Mouse (Mus musculus) myocyte (in vitro differentiated cells): ENCODE measurements around the gene Nhlrc3. TPM values are rescaled to one million over a fixed set of nuclear protein-coding genes. Genes with fewer than 3 reads are reported as not detected.

Source experiments
- H3K27me3 ChIP-seq: one replicate; pipeline ENCODE4 v1.6.1; 2011; ENCODE audit not compliant: control insufficient read depth, insufficient read depth, insufficient read length
- H3K36me3 ChIP-seq: one replicate; pipeline ENCODE4 v1.6.1; 2011; ENCODE audit not compliant: control insufficient read depth, insufficient read depth
- H3K4me2 ChIP-seq: one replicate; pipeline ENCODE4 v1.6.1; 2011; ENCODE audit warnings: low read depth, control low read depth
- H3K4me3 ChIP-seq: one replicate; pipeline ENCODE4 v1.5.1; 2011; ENCODE audit warnings: mild to moderate bottlenecking, control low read depth, moderate library complexity
- H3K79me2 ChIP-seq: one replicate; pipeline ENCODE4 v1.6.1; 2011; ENCODE audit not compliant: control insufficient read depth, insufficient read depth
- H3ac ChIP-seq: one replicate; pipeline ENCODE4 v1.6.1; 2011; ENCODE audit not compliant: control insufficient read depth, insufficient read length
- CEBPB ChIP-seq: IDR thresholded peaks from 2 replicates; pipeline ENCODE4 v1.6.1; 2011; ENCODE audit warnings: mild to moderate bottlenecking, moderate library complexity; ENCODE audit not compliant: poor library complexity, insufficient read depth, severe bottlenecking
- E2F4 ChIP-seq: IDR thresholded peaks from one replicate; pipeline ENCODE4 v1.6.1; 2011; ENCODE audit warnings: mild to moderate bottlenecking, control low read depth, moderate library complexity; ENCODE audit not compliant: insufficient read depth
- MAX ChIP-seq: IDR thresholded peaks from one replicate; pipeline ENCODE4 v1.6.1; 2011; ENCODE audit warnings: low read depth, mild to moderate bottlenecking, control low read depth
- MYOD1 ChIP-seq, 3 experiments: IDR thresholded peaks; one replicate each; pipeline ENCODE4 v1.6.1; 2011; ENCODE audit warnings: control low read depth in 2 of 3, low read depth in 2 of 3, mild to moderate bottlenecking in 2 of 3, moderate library complexity in 1 of 3; ENCODE audit not compliant: insufficient read length in 2 of 3, control insufficient read depth in 1 of 3
- MYOG ChIP-seq, 3 experiments: IDR thresholded peaks; one replicate each; pipeline ENCODE4 v1.6.1; 2011; ENCODE audit warnings: control low read depth in 2 of 3, low read depth in 2 of 3, mild to moderate bottlenecking in 2 of 3; ENCODE audit not compliant: insufficient read length in 2 of 3, control insufficient read depth in 1 of 3, insufficient read depth in 1 of 3
- POLR2A ChIP-seq: IDR thresholded peaks from one replicate; pipeline ENCODE4 v1.6.1; 2011; ENCODE audit warnings: low read depth, mild to moderate bottlenecking, control low read depth, moderate library complexity; ENCODE audit not compliant: insufficient read length
- POLR2AphosphoS2 ChIP-seq: IDR thresholded peaks from one replicate; pipeline ENCODE4 v1.6.1; 2011; ENCODE audit warnings: low read depth, control low read depth; ENCODE audit not compliant: insufficient read length
- REST ChIP-seq: IDR thresholded peaks from one replicate; pipeline ENCODE4 v1.6.1; 2011; ENCODE audit warnings: mild to moderate bottlenecking, control low read depth, moderate library complexity; ENCODE audit not compliant: insufficient read depth, insufficient read length
- SRF ChIP-seq: IDR thresholded peaks from one replicate; pipeline ENCODE4 v1.6.1; 2011; ENCODE audit warnings: low read depth; ENCODE audit not compliant: control insufficient read depth, insufficient read length
- TCF12 ChIP-seq: IDR thresholded peaks from one replicate; pipeline ENCODE4 v1.6.1; 2011; ENCODE audit warnings: mild to moderate bottlenecking, control low read depth; ENCODE audit not compliant: poor library complexity, insufficient read depth, severe bottlenecking
- TCF3 ChIP-seq: IDR thresholded peaks from one replicate; pipeline ENCODE4 v1.6.1; 2011; ENCODE audit warnings: low read depth, control low read depth; ENCODE audit not compliant: insufficient read length
- USF1 ChIP-seq: IDR thresholded peaks from one replicate; pipeline ENCODE4 v1.6.1; 2011; ENCODE audit warnings: low read depth, mild to moderate bottlenecking, control low read depth, moderate library complexity
- polyA plus RNA-seq: library from polyadenylated mRNA; unstranded; fragments of >200 nt; fragmentation: generic; extraction: Trizol; gene quantifications from one replicate; pipeline ENCODE4 v1.2.1, GENCODE M21; 2012; ENCODE audit warnings: missing spikeins

Gene Nhlrc3
- polyA plus RNA-seq, 1 experiment, result 3.7 TPM

DNA sequence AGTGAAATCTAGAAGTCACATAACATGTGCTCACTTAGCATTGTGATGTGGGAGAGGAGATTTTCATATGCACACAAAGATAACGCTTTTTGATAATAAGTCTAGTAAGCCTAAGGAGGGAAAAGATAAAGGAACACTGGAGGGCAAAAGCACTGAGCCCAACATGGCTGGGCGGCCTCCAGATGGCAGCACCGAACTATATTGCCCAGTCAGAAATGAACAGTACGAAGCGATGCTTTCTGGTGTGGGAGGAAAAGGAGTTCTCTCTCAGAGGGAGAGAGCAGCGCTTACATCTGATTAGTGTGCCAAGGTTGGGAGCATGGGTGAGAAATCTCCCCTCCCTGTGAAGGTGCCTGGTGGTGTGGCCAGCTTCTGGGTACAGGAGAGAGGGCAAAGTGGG lies 12.8 kb upstream of the Nhlrc3 start:
- Histone ChIP-seq H3ac (no peak overlapping the region), H3K36me3 (peaks cover 30% of the 10 kb centered on the region), H3K4me2 (no peak overlapping the region), H3K4me3 (no peak overlapping the region), H3K27me3 (no peaks in the 10 kb centered on the region), H3K79me2 (no peaks in the 10 kb centered on the region)
- TF ChIP-seq E2F4 (no peak), SRF (no peak), MAX (no peak), POLR2AphosphoS2 (no peak), TCF3 (no peak), TCF12 (no peak), MYOG (IDR thresholded peaks at IDR 0.05; ENCODE audit: control insufficient read depth in 1 of 3, insufficient read depth in 1 of 3, insufficient read length in 2 of 3, low read depth in 2 of 3) (no peak), POLR2A (no peak), REST (no peak), MYOD1 (IDR thresholded peaks at IDR 0.05; ENCODE audit: control insufficient read depth in 1 of 3, insufficient read length in 2 of 3, low read depth in 2 of 3) (no peak), CEBPB (no peak), USF1 (no peak)

DNA sequence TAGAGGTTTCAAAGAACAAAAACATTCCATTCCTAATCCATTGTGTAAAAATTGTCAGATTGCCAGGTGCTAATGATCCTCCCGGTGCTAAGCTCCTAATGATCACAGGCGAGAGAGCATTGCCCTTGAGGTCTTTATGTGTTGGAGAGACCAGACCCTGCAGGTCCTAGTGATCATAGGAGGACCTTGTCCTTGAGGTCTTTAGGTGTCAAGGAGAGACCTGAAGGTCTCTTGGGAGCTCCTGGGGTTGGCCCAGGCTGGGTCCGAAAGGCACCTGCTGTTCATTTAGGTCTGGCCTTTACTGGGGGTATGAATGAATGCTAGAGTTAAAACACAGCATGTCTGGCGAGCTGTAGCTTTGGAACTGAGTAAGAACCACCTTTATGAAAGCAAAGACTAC lies 11.0 kb upstream of the Nhlrc3 start:
- TF ChIP-seq SRF (no peak), MAX (no peak), REST (no peak), TCF3 (no peak), USF1 (no peak), MYOD1 (IDR thresholded peaks at IDR 0.05; ENCODE audit: control insufficient read depth in 1 of 3, insufficient read length in 2 of 3, low read depth in 2 of 3) (no peak), POLR2A (no peak), TCF12 (no peak), CEBPB (no peak), MYOG (IDR thresholded peaks at IDR 0.05; ENCODE audit: control insufficient read depth in 1 of 3, insufficient read depth in 1 of 3, insufficient read length in 2 of 3, low read depth in 2 of 3) (no peak), POLR2AphosphoS2 (no peak), E2F4 (no peak)
- Histone ChIP-seq H3K27me3 (no peaks in the 10 kb centered on the region), H3K36me3 (peaks cover 30% of the 10 kb centered on the region), H3ac (no peak overlapping the region), H3K79me2 (peaks cover 8% of the 10 kb centered on the region), H3K4me2 (no peak overlapping the region), H3K4me3 (no peak overlapping the region)

DNA sequence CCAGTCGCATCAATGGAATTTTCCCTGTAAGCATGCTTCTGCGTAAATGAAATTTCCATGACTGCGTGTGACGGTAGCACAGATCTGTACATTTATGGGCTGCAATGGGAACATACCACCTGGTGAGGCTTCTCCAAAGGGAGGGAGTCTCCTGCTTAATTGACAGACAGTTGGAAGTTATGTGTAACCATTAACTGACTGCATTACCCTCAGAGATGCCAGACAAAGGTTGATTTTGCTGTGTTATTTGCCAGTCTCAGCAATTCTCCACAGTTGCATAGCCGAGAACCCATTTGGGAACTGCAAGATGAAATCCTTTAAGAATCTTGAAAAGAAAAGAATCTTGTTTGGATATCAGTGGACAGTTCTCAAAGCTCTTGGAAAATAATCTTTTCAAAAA lies 8.9 kb upstream of the Nhlrc3 start:
- no peaks in the 10 kb centered on the region for H3K27me3 ChIP-seq
- no peak overlapping the region for H3K4me2 ChIP-seq
- H3ac ChIP-seq, result no peak overlapping the region
- H3K36me3 ChIP-seq, result peaks cover 30% of the 10 kb centered on the region
- peaks cover 29% of the 10 kb centered on the region for H3K79me2 ChIP-seq
- H3K4me3 ChIP-seq, result no peak overlapping the region
- TF ChIP-seq E2F4 (no peak), MAX (no peak), MYOD1 (IDR thresholded peaks at IDR 0.05; ENCODE audit: control insufficient read depth in 1 of 3, insufficient read length in 2 of 3, low read depth in 2 of 3) (no peak), TCF12 (no peak), POLR2A (no peak)

DNA sequence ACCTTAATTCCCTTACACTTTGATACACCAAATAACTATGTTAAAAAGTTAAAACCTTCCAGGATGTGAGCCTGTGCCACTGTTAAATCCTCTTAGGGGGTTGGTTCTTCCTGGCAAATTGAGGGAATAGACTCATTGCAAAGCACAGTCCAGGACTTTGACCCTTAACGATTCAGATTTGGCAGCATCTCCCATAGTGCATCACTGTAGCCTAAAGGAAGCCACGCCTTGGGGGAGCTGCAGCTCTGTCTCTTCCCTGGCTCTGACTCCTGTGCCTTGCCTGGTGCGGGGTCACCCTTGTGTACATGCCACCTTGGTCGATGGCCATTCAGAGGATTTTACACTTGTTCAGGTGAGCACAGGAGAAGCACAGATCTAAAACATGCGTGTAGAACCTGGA lies 6.5 kb upstream of the Nhlrc3 start:
- Histone ChIP-seq H3K4me2 (no peak overlapping the region), H3K4me3 (no peak overlapping the region), H3K79me2 (peaks cover 54% of the 10 kb centered on the region), H3ac (no peak overlapping the region), H3K36me3 (peaks cover 16% of the 10 kb centered on the region), H3K27me3 (no peaks in the 10 kb centered on the region)
- TF ChIP-seq TCF12 (no peak), TCF3 (no peak), MAX (no peak), MYOD1 (IDR thresholded peaks at IDR 0.05; ENCODE audit: control insufficient read depth in 1 of 3, insufficient read length in 2 of 3, low read depth in 2 of 3) (no peak), POLR2A (no peak), REST (no peak), E2F4 (no peak), SRF (no peak), POLR2AphosphoS2 (no peak), MYOG (IDR thresholded peaks at IDR 0.05; ENCODE audit: control insufficient read depth in 1 of 3, insufficient read depth in 1 of 3, insufficient read length in 2 of 3, low read depth in 2 of 3) (no peak), USF1 (no peak), CEBPB (no peak)

DNA sequence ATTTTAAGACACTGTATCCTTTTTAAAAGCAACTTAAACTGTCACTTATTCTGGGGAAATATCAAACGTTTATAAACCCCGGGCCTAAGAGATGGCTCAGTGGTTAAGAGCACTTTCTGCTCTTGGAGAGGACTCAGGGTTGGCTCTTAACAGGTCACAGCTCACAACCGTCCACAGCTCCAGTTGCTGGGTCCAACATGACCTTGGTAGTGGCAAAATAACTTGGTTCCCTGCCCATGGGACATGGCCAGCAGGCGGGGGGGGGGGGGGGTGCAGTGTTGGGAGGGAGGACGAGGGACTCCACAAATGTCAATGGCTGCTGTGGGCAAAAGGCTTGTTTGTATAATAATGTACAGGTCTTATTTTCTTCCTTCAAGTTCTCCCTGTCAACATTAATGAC lies 4.2 kb upstream of the Nhlrc3 start:
- TF ChIP-seq POLR2AphosphoS2 (no peak), TCF12 (no peak), MYOD1 (IDR thresholded peaks at IDR 0.05; ENCODE audit: control insufficient read depth in 1 of 3, insufficient read length in 2 of 3, low read depth in 2 of 3) (no peak)
- no peaks in the 10 kb centered on the region for H3K36me3 ChIP-seq
- no peak overlapping the region for H3K4me3 ChIP-seq
- H3K27me3 ChIP-seq, result no peaks in the 10 kb centered on the region
- H3ac ChIP-seq, result no peak overlapping the region
- peaks cover 71% of the 10 kb centered on the region for H3K79me2 ChIP-seq
- no peak overlapping the region for H3K4me2 ChIP-seq
